Mouse (Mus musculus): ENCODE results near the gene Ppp1r9b.

DNA sequence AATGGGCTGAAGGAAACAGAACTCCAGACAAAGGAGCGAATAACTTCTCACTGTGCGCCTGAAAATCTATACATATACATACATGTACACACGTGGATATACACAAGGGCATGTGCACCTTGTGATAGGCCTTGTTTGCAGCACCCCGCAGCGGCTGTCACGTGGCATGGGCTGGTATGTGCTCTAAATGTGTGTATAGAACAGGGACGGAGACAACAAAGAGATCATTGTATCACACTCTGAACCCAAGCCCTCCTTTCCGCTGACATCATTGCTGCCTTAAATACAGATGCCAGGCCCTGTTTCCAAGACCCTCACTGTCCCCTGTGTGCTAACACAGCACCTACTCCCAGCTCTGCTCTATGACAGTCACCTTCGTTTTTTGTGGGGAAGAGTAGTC lies 35.7 kb upstream of the Ppp1r9b start:
- no peak for TF ChIP-seq CTCF (IDR thresholded peaks at IDR 0.05; ENCODE audit: low read depth)
- TF ChIP-seq EP300 (optimal IDR thresholded peaks at IDR 0.05), result no peak
